Mouse (Mus musculus) neural tube, embryonic 11.5 days (tissue): ENCODE data around the gene Derl3. TPM values are rescaled to one million over a fixed set of nuclear protein-coding genes. Genes with fewer than 3 reads are reported as not detected.
A peak's percentile ranks its signal among the peaks of the same experiment; 100 is the strongest.
"Not testable (repeated sequence)": the region's sequence is repeated elsewhere in the genome, so short reads cannot be mapped to it uniquely, and the experiment has no call there.

Experiments
- ATAC-seq: fragments of 200-750 bp; cut with Nextera tagmentation; 2 replicates; pipeline ENCODE4 v1.8.0; 2017; ENCODE audit warnings: moderate number of reproducible peaks, mild to moderate bottlenecking, moderate TSS enrichment, moderate library complexity; ENCODE audit not compliant: insufficient read depth, low FRiP score, low TSS enrichment
- DNase-seq: peaks from one replicate; pipeline ENCODE4 v3.0.0-alpha.2; 2015; ENCODE audit warnings: low spot score
- H3K27ac ChIP-seq: fragments of 300-500 bp; sonication (generic); 2 replicates; pipeline ENCODE4 v1.5.1; 2014; ENCODE audit warnings: low read depth, mild to moderate bottlenecking, low read length
- H3K27me3 ChIP-seq: fragments of 300-500 bp; sonication (generic); 2 replicates; pipeline ENCODE4 v1.6.1; 2014; ENCODE audit warnings: mild to moderate bottlenecking, low read length, mixed read lengths; ENCODE audit not compliant: control insufficient read depth, insufficient read depth
- H3K36me3 ChIP-seq: fragments of 300-500 bp; sonication (generic); 2 replicates; pipeline ENCODE4 v1.6.1; 2014; ENCODE audit warnings: mild to moderate bottlenecking, low read length, moderate library complexity, mixed read lengths; ENCODE audit not compliant: control insufficient read depth, insufficient read depth
- H3K4me1 ChIP-seq: fragments of 300-500 bp; sonication (generic); 2 replicates; pipeline ENCODE4 v1.6.1; 2014; ENCODE audit warnings: low read length, mixed read lengths; ENCODE audit not compliant: control insufficient read depth, insufficient read depth
- H3K4me2 ChIP-seq: fragments of 300-500 bp; sonication (generic); 2 replicates; pipeline ENCODE4 v1.6.1; 2014; ENCODE audit warnings: low read depth, mild to moderate bottlenecking, moderate library complexity
- H3K4me3 ChIP-seq: fragments of 300-500 bp; sonication (generic); 2 replicates; pipeline ENCODE4 v1.5.1; 2014; ENCODE audit warnings: low read depth, low read length
- H3K9ac ChIP-seq: fragments of 300-500 bp; sonication (generic); 2 replicates; pipeline ENCODE4 v1.6.1; 2014; ENCODE audit warnings: mild to moderate bottlenecking, low read length
- H3K9me3 ChIP-seq: fragments of 300-500 bp; sonication (generic); 2 replicates; pipeline ENCODE4 v1.6.1; 2016; ENCODE audit warnings: low read length; ENCODE audit not compliant: control insufficient read depth
- WGBS: fragments of 180-500 bp; shearing (Covaris S2); extraction: QIAGEN DNeasy Blood & Tissue Kit; methylation state at CpG from one replicate; pipeline ENCODE4 v1.1.7; 2014; 5-methylcytosine and 5-hydroxymethylcytosine counted together
- polyA plus RNA-seq: library from polyadenylated mRNA; unstranded; fragments of >200 nt; fragmentation: Nextera tagmentation; extraction: Ambion mirVana; gene quantifications from 2 replicates; pipeline ENCODE4 v1.2.1, GENCODE M21; 2014

Gene Derl3
- 2.8 and 2.9 TPM in 2 replicates for polyA plus RNA-seq

DNA sequence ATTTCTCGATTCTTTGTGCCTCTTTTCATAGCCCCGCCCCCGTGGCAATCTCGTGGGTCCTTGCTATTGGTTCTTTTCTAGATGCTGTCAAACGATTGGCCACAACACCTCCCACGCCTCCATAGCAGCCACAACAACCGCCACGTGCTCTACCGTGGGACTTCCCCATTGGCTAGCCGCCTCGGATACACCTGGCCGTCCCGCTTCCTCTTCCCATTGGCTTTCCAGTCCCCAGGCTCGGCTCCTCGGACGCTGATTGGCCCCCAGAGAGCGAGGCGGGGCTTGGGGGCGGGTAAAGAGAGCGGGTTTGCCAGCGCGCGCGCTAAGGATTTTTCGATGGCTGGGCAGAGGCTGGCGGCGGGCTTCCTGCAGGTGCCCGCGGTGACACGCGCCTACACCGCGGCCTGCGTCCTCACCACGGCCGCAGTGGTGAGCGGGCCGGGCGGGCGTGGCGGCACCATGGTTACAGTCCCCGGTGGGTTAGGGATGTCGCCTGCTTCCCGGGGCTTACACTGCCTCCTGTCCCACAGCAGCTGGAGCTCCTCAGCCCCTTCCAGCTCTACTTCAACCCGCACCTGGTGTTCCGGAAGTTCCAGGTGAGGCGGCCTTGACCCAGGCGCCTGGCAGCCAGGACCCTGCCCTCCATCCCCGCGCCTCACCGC, at the start of gene Derl3:
Gene Derl3, plus strand, starts transcription at position 325 of the 662 bp plus-strand sequence.
- H3K4me1 ChIP-seq, result peaks cover 10% of the 10 kb centered on the region
- peak; percentile 96 for DNase-seq
- H3K27me3 ChIP-seq, result no peaks in the 10 kb centered on the region
- ATAC-seq, result peak; percentile 100
- 0 out of 2 replicates have a peak within 1 kb of the TSS, but pooled peaks have one; percentile 20 for H3K27ac ChIP-seq
- H3K4me3 ChIP-seq, result peak within 1 kb of the TSS; percentile 35
- H3K9ac ChIP-seq, result peak within 1 kb of the TSS; percentile 55
- 1% methylated on average over 51 of the region's 51 CpGs for WGBS
- H3K36me3 ChIP-seq, result peaks cover 13% of the 10 kb centered on the region; the same call in 1 of the 2 replicates
- no peaks in the 10 kb centered on the region for H3K9me3 ChIP-seq
- H3K4me2 ChIP-seq, result peak within 1 kb of the TSS; percentile 79

DNA sequence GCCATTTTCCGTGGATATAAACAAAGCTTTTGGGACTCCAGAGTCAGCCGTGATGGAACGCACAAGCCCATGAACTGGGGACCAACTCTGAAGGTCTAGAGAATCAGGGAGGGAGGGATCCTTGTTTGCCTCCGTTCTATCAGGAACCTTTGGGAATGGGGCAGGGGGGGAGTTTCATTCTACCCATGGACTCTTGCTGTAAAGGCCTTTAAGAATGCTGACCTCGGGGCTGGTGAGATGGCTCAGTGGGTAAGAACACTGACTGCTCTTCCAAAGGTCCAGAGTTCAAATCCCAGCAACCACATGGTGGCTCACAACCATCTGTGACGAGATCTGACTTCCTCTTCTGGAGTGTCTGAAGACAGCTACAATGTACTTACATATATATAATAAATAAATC, 49.3 kb upstream of the Derl3 start:
- not testable (repeated sequence) for H3K4me1 ChIP-seq, H3K27ac ChIP-seq, H3K4me2 ChIP-seq, H3K36me3 ChIP-seq, ATAC-seq, H3K9me3 ChIP-seq, DNase-seq, H3K9ac ChIP-seq, H3K27me3 ChIP-seq, H3K4me3 ChIP-seq
- 84% methylated on average over 6 of the region's 6 CpGs for WGBS

DNA sequence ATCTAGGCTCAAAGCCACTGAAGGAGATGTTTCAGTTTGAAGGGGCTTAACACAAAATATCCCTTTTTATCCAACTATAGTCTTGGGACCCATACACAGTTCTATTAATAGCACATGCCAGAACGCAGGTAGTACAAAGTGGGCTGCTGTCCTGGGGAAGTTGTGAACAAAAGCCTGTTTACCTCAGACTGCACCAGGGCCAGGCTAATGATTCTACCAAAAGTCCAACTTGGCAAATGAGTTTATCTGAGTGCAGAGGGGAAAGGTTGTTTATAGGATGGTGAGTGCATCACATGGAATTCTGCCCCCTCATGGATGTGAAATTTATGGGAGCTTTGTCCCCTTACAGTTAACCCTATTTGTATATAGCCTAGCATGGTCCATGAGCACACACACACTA, 48.4 kb upstream of the Derl3 start:
- WGBS, result 93% methylated on average over 1 of the region's 1 CpGs
- no peaks in the 10 kb centered on the region for H3K9me3 ChIP-seq
- no peak for DNase-seq

DNA sequence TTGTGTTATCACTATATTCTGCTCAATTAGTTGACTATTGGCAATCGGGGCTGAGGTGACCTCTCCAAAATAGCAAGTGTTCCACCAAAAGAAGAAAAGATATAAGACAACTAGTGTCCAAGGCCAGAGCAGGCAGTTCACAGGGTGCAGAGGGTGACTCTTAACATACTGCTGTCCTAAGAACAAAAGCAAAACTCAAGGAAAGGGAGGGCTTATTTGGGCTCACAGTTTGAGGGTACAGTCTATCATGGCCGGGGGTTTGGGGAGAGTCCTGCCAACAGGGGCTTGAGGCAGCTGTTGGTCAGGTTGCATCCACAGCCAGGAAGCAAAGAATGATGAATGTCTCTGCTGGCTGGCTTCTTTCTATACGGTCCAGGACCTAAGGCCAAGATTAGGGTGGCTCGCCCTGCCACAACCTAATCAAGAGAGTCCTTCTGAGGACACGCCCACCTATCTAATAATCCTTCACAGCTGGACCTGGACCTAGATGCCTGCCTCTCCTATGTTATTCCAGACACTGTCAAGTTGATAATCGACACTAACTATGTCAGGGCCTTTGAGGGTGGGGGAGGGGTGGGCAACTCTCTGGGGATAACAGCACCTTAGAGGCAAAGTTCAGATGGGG, 47.8 kb upstream of the Derl3 start:
- Histone ChIP-seq H3K9ac (no peak overlapping the region), H3K9me3 (no peaks in the 10 kb centered on the region), H3K27me3 (no peaks in the 10 kb centered on the region), H3K4me2 (no peak overlapping the region), H3K36me3 (no peaks in the 10 kb centered on the region), H3K4me1 (no peaks in the 10 kb centered on the region), H3K27ac (no peak overlapping the region), H3K4me3 (no peak overlapping the region)
- 79% methylated on average over 6 of the region's 6 CpGs for WGBS
- no peak for DNase-seq
- no peak for ATAC-seq

More for the DNA sequence above, 48.4 kb upstream of the Derl3 start:
- H3K27ac ChIP-seq, result no peak overlapping the region
- no peaks in the 10 kb centered on the region for H3K27me3 ChIP-seq
- H3K4me3 ChIP-seq, result no peak overlapping the region
- ATAC-seq, result no peak
- H3K36me3 ChIP-seq, result no peaks in the 10 kb centered on the region
- H3K9ac ChIP-seq, result no peak overlapping the region
- no peak overlapping the region for H3K4me2 ChIP-seq
- H3K4me1 ChIP-seq, result no peaks in the 10 kb centered on the region

DNA sequence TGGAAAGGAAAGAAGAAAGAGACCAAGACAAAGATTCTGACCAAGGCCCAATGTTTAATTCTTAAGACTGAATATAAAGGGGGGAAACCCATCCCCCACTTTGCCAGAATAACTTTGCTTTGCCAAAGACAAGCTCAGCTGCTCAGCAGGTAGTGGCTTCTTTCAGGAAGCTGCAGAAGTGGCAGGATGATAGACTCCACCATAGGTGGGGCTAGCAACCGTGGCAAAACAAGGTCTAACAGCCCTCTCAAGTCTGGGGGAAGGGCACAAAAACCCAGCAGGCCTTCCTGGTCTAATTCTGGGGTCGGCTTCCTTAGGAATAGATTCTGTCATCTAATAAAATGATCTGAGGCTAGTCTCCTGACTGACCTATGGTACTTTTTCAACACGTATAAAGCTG, 44.8 kb upstream of the Derl3 start:
- H3K4me3 ChIP-seq, result no peak overlapping the region
- WGBS, result 25% methylated on average over 3 of the region's 3 CpGs
- H3K9me3 ChIP-seq, result no peaks in the 10 kb centered on the region
- H3K4me2 ChIP-seq, result no peak overlapping the region
- ATAC-seq, result no peak
- no peaks in the 10 kb centered on the region for H3K27me3 ChIP-seq
- H3K9ac ChIP-seq, result no peak overlapping the region
- no peak for DNase-seq
- no peak overlapping the region for H3K27ac ChIP-seq
- no peaks in the 10 kb centered on the region for H3K36me3 ChIP-seq
- peaks cover 3% of the 10 kb centered on the region for H3K4me1 ChIP-seq

DNA sequence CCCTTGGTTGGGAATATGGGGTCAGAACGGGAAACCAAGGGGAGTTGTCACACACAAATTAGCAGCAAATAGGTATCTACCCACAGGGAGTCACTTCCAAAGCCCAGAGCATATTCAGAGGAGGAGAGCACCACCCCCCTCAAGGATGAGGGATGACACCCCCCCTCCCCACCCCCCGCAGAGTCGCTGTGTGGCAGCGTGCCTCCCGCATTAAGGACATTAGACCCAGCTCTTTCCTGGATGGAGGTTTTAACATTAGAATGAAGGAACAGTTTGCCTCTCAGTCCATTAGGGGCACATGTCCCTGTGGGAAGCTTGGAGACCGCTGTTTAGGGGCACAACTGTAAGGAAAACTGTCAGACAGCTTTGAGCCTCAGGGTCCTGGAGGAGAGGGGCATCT, 42.1 kb upstream of the Derl3 start:
- peaks cover 3% of the 10 kb centered on the region for H3K4me1 ChIP-seq
- DNase-seq (peak; percentile 24), ATAC-seq (no peak)
- H3K36me3 ChIP-seq, result no peaks in the 10 kb centered on the region
- 5% methylated on average over 6 of the region's 6 CpGs for WGBS
- H3K9ac ChIP-seq, result no peak overlapping the region
- H3K9me3 ChIP-seq, result no peaks in the 10 kb centered on the region
- no peaks in the 10 kb centered on the region for H3K27me3 ChIP-seq
- H3K4me3 ChIP-seq, result no peak overlapping the region
- H3K27ac ChIP-seq, result no peak overlapping the region
- H3K4me2 ChIP-seq, result no peak overlapping the region

DNA sequence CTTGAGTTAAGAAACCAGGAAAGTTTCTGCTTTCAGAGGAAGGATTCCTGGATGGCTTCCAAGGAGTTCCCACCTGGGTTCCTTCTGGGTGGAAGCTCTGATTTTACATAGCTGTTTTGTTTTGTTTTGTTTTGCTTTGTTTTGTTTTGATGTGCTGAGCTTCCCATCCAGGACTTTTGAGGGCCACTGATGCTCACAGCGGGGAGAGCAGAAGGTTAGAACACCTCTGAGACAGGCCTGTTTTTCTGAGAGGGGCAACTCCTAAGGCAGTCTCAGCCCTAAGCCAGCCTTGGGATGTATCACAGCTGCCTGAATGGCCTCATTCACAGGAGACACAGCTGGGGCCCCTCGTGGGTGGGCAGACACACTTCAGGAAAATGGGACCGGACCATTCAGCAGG, 41.5 kb upstream of the Derl3 start:
- Histone ChIP-seq H3K4me3 (no peak overlapping the region), H3K4me1 (peaks cover 3% of the 10 kb centered on the region), H3K36me3 (no peaks in the 10 kb centered on the region; the same call in 1 of the 2 replicates), H3K9me3 (no peaks in the 10 kb centered on the region), H3K27ac (no peak overlapping the region), H3K9ac (no peak overlapping the region), H3K4me2 (no peak overlapping the region), H3K27me3 (no peaks in the 10 kb centered on the region)
- 33% methylated on average over 3 of the region's 3 CpGs for WGBS
- no peak for DNase-seq
- no peak for ATAC-seq

DNA sequence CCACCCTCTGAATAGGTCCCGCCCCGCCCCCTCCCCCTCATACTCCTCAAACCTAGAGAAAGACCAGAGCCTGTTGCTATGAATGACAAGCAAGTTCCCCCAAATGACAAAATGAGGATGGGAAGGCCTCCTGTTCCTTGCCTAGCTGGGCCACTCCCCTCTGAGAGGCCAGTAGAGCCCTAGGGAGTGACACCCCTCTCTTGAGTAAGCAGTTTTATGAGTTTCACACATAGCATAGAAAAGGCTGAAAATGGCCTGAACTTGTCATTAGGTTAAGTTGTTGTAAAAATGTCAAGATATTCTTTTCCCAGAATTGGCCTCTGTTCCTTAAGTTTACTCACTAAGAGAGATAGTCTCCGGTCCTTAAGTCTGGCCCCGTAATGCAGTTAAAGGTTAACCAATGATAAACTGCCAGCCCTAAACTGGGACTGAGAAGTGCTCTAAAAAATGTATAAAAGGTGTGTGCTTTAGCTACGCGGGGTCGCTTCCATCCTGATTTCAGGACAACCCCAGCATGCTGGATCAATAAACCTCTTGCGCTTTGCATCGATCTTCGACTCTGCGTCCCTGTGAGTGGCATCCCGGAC, 40.6 kb upstream of the Derl3 start:
- 91% methylated on average over 12 of the region's 12 CpGs for WGBS
- Histone ChIP-seq H3K36me3 (no peaks in the 10 kb centered on the region; the same call in 1 of the 2 replicates), H3K9ac (no peak overlapping the region), H3K9me3 (no peaks in the 10 kb centered on the region), H3K27ac (no peak overlapping the region), H3K4me1 (peaks cover 3% of the 10 kb centered on the region), H3K4me3 (no peak overlapping the region), H3K27me3 (no peaks in the 10 kb centered on the region), H3K4me2 (no peak overlapping the region)
- no peak for DNase-seq
- no peak for ATAC-seq
